Mouse (Mus musculus): ENCODE results near the gene Rplp1.

DNA sequence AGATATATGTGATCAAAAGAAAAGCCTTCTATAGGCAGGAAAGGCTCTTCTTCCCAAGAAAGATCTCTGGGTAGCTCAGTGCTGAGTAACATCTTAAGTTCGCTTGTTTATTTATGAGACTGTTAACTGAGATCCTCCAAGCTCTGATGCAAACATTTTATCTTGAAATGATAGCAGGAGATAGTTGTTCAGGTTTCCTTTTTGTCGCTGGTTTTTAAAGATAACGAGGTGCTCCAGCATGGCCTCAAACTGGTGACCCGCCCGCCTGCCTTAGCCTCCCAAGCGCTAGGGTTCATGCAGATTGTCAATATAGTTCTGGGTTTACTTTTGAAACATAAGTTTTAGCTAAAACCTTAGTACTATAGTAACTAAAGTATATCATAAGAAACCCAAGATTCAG is 6.0 kb upstream of the Rplp1 start:
- TF ChIP-seq TAL1 (IDR thresholded peaks at IDR 0.05; ENCODE audit: low read length) (no peak), GATA1 (IDR thresholded peaks at IDR 0.05; ENCODE audit: low read length) (no peak)
